Mouse (Mus musculus) cerebellum, postnatal 4 days (tissue): ENCODE data around the gene Aqr.
A peak's percentile ranks its signal among the peaks of the same experiment; 100 is the strongest.
"Not testable (repeated sequence)": the region's sequence is repeated elsewhere in the genome, so short reads cannot be mapped to it uniquely, and the experiment has no call there.

Source experiments
- DNase-seq, 2 experiments: peaks; one replicate each; pipeline ENCODE4 v3.0.0; 2022; ENCODE audit warnings: low spot score in 2 of 2, mixed read lengths in 1 of 2

Gene Aqr

GRCm38 (mm10) chr2:114186924-114187323 lies at the start of gene Aqr:
Aqr (minus strand) TSS chr2:114187024.
- DNase-seq, result not testable (repeated sequence)

- no peak for DNase-seq
These were observed 49.7 kb upstream of the Aqr start for GRCm38 (mm10) chr2:114236566-114236965.

- no peak for DNase-seq
These were observed 48.8 kb upstream of the Aqr start for GRCm38 (mm10) chr2:114235584-114235983.

DNA sequence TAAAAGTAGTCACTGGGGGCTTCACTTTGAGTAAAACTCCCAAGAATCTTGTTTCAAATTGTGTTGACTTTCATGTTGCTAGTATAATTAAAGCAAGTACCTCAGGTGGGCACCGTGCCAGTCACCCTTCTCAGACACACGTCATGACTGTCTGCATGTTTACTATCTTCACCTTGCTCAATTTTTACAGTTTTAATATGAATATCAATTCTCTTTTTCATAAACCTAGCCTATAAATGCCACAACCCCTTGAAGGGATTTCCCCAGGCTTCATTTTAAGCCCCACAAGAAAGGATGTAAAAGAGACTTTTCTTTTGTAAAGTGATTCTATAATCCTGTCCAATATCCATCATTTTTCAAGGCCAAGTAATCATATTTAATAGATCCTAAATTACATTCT lies 44.4 kb upstream of the Aqr start:
- DNase-seq, result no peak

DNA sequence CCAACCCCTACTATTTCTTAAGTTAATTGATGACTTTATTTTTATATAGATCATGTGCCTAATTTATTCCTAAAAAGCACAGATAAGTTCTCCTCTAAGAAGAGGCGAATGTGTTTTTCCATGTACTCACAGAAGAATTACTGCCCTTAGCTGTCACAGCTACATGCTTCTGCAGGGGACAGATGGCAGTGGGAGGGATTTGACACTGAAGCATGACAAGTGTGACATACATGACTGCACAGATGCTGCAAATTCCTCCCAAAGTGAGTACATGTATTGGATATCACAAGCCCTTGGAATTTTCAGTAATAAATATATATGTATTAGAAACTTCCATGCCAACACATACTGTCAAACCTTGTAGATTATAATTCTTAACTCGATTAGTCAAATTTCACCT lies 41.8 kb upstream of the Aqr start:
- no peak for DNase-seq

- DNase-seq, result no peak
These were observed 18.2 kb upstream of the Aqr start for GRCm38 (mm10) chr2:114205036-114205435.

DNA sequence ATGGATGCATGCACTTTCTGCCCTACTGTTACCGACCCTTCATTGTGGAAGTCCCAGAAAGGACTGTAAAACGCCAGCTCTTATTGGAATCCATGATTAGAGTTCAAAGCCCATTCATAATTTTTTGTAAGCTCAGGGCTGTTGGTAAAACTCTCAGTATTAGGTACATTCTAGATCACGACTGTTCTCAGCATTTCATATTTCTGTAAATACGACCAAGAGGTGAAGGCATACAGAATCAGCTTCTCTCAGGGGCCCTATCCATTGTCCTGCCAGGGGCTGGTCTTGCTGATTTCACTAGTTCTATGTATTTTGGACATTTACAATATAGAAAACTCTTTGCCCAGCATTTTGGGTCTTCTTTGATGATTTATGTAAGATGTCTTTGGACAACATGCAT lies 14.8 kb upstream of the Aqr start:
- no peak for DNase-seq

DNA sequence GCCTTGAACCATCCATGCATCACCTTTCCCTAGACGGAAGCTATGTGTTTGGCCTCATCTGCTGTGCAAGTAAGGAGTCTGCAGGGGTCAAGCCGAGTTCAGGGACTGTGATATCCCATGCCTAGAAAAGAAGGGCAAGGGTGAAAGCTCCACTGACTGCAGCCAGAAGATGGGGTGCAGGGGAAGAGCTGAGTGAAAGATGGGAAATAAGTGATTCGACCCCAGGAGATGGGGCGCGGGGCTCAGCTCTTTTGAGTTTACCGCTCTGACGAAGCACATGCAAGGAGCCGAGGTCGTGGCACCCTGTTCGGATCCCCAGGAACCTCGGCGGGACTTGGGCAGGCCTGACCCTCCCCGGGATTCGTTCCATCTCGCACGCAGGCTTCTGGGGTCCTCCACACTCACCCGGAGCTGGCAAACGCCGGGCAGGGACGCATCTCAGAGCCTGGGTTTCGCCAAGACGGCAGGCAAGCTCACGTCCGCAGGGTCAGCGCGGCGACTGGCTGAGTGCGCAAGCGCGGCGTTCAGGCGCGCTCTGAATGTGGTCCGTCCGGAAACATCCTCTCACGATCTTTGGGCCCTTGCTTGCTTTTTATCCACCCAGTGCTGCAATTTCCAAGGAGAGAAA lies 14.2 kb upstream of the Aqr start, which contains the start of gene Zfp770:
Zfp770 (minus strand) TSS at position 538 of the 628 bp plus-strand sequence.
- peak; percentile 62 to 80 for DNase-seq

GRCm38 (mm10) chr2:114196421-114196820 lies 9.6 kb upstream of the Aqr start:
- DNase-seq, result no peak

- no peak for DNase-seq
These were observed 8.8 kb downstream of the Aqr start for GRCm38 (mm10) chr2:114177802-114178733.

DNA sequence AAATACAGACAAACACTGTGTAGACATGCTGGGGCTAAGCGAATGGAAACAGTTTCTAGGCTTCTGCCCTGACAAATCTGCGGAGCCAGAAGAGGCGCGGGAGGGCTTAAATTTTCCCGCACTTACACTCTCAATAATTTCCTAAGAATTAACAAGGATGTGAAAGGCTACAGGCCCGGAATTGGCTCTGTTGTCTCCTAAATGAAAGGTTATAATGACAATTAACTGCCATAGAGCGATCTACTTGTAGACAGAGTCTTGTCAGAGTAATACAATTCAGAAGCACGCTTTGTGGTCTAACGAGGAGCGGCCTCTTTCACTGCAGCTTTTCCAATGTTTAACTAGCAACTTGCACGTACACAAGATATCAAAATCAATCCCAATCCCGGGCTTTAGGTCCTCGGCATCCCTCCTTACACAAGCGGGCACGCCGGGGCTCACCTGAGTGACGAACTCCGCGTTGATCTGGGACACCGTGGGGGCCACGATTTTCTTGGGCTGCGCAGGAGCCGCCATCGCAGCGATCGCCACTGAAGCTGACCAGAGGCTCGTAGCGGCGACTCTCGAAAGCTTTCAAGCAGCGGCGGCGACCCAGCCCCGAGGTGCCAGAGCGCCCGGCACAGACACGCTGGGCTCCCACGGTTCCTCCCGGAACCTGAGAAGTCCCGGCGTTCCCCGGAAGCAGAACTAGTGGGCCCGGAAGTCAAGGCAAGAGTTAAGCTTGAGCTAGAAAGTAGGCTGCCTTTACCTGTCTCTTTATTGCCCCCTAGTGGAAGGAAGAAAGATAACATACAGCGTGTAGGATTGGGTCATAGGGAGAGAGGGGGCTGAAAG lies 12.0 kb downstream of the Aqr start:
- DNase-seq, result peak; percentile 41 to 72

DNA sequence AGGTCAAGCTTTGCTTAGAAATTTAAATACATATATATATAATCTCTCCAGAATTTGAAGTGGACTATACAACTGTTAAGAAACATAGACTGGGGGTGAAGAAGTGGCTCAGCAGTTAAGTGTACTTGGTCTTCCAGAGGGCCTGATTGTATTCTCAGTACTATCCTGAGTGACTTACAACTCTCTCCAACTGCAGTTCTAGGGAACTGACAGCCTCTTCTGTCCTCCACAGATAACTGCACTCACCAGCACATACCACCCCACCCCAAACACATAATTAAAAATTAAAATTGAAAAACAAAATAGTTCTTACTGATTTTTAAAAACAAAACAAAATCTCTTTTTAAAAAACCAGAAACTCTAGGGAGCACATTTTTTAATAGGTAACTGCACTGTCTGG lies 13.6 kb downstream of the Aqr start:
- no peak for DNase-seq

DNA sequence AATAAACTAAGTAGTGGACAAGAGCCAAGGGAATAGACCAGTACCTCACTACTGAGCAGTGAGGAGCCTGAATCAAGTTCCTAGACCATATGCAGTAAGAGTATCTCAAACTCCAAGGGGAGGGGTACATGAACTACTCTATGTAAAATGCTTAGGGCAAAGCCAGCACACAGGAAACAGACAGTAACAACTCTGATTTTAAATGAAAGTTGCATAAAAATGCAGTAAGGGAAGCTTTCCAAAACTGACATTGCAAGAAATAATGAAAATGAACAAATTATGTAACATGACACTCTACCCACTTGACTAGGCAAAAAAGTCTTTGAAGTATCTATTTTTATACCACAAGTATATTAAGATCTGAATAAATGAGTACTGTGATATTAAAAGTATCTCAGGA lies 19.0 kb downstream of the Aqr start:
- no peak for DNase-seq

- DNase-seq, result no peak
These were observed 24.8 kb downstream of the Aqr start for GRCm38 (mm10) chr2:114161978-114162377.

- DNase-seq, result no peak
These were observed 29.5 kb downstream of the Aqr start for GRCm38 (mm10) chr2:114157345-114157744.

DNA sequence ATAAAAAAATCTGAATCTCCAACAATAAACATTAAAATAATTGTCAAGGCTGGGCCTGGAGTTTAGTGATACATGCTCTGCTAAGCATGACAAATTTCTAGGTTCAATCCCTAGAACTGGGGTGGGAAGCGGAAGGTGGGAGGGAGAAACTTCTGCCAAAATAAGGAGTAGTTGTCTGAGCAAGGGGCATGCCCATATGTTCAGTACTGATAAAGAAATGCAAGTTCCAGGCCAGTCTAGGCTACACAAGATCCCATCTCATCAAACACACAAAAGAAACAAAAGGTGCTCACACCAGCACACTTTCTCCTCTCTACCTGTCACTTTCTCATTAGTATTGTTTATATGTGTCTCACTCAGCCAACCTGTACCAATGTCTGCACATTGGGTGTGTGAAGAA lies 30.2 kb downstream of the Aqr start:
- no peak for DNase-seq

- DNase-seq, result no peak
These were observed 33.6 kb downstream of the Aqr start for GRCm38 (mm10) chr2:114153247-114153646.

- DNase-seq, result no peak
These were observed 39.9 kb downstream of the Aqr start for GRCm38 (mm10) chr2:114146864-114147458.

- peak; percentile 29 to 55 for DNase-seq
These were observed 41.5 kb downstream of the Aqr start for GRCm38 (mm10) chr2:114145315-114145801.

- no peak for DNase-seq
These were observed 41.9 kb downstream of the Aqr start for GRCm38 (mm10) chr2:114144915-114145314.

DNA sequence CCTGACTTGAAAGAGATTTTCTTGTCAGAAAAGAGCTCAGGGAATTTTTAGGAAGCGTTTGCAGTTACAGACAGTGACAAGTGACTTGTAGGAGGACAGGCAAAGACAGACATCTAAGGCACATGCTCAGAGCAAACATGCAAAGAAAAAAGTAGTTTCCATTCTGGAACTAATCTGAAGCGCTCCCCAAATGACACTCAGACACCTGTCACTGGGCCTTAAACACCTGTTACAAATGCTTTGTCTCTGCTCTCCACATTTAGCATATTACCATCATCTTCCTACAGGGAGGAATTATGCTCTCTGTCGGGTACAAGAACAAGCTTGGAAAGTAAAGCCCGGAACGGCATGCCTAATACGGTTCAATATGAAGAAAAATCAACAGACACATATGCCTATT lies 43.0 kb downstream of the Aqr start:
- no peak for DNase-seq

GRCm38 (mm10) chr2:114136755-114137154 lies 50.1 kb downstream of the Aqr start:
- no peak for DNase-seq
